In genomic region chr13:101796983-101797382, GRCm38 (mm10) we compare ENCODE assay signal across 22 mouse cellular contexts. TPM values are rescaled to one million over a fixed set of nuclear protein-coding genes. Genes with fewer than 3 reads are reported as not detected.
A peak's percentile ranks its signal among the peaks of the same experiment; 100 is the strongest.
DNase-seq lines count a peak whose midpoint lies in the region; ATAC-seq lines count a peak whose summit lies in the region.
"Had no signal": no experiment of that assay in that cellular context is flagged by ENCODE, and none has a peak within 500 bp of the region (broad histone marks: within the 10 kb centered on the region; RNA-seq: fewer than 3 reads in every experiment).

No protein-coding gene starts in this region.

- H3K4me1 ChIP-seq in limb, embryonic 10.5 days: peaks cover 11% of the 10 kb centered on the region; the same call in 1 of the 2 replicates
- peaks cover 15% of the 10 kb centered on the region for H3K4me1 ChIP-seq in forebrain, embryonic 15.5 days

- H3K36me3 ChIP-seq in limb, embryonic 10.5 days: no peaks in the 10 kb centered on the region
- no peaks in the 10 kb centered on the region for H3K36me3 ChIP-seq in forebrain, embryonic 15.5 days
- H3K36me3 ChIP-seq: embryonic facial prominence, embryonic 12.5 days; heart, embryonic 12.5 days; hindbrain, embryonic 15.5 days; kidney, embryonic 15.5 days; limb, embryonic 15.5 days; midbrain, embryonic 15.5 days had no signal

- peaks cover 38% of the 10 kb centered on the region for H3K27me3 ChIP-seq in limb, embryonic 10.5 days (ENCODE audit: low read depth, poor library complexity, severe bottlenecking)
- H3K27me3 ChIP-seq in forebrain, embryonic 15.5 days: no peaks in the 10 kb centered on the region
- H3K27me3 ChIP-seq: embryonic facial prominence, embryonic 12.5 days; midbrain, embryonic 15.5 days had no signal

- H3K4me3 ChIP-seq in limb, embryonic 10.5 days: no peak overlapping the region
- no peak overlapping the region for H3K4me3 ChIP-seq in forebrain, embryonic 15.5 days
- H3K4me3 ChIP-seq: embryonic facial prominence, embryonic 12.5 days; erythroblast, embryonic 14.5 days; heart, embryonic 12.5 days; hindbrain, embryonic 15.5 days; kidney, embryonic 15.5 days; limb, embryonic 15.5 days; midbrain, embryonic 15.5 days had no signal

- H3K9ac ChIP-seq in forebrain, embryonic 15.5 days (replicated peaks): no peak overlapping the region
- H3K9ac ChIP-seq: embryonic facial prominence, embryonic 12.5 days; heart, embryonic 12.5 days; hindbrain, embryonic 15.5 days; kidney, embryonic 15.5 days; limb, embryonic 15.5 days; midbrain, embryonic 15.5 days had no signal

- 66% methylated on average over 6 of the region's 6 CpGs for WGBS in limb, embryonic 10.5 days
- 56% methylated on average over 6 of the region's 6 CpGs for WGBS in forebrain, embryonic 15.5 days

- H3K27ac ChIP-seq in limb, embryonic 10.5 days: no peak overlapping the region
- H3K27ac ChIP-seq in forebrain, embryonic 15.5 days (replicated peaks): no peak overlapping the region
- H3K27ac ChIP-seq: embryonic facial prominence, embryonic 12.5 days; hindbrain, embryonic 15.5 days; kidney, embryonic 15.5 days; limb, embryonic 15.5 days; midbrain, embryonic 15.5 days had no signal

- 0 out of 4 replicates have a peak, but pooled peaks have one; percentile 23 to 40 for ATAC-seq in hematopoietic stem cell, adult 5-6 weeks (replicated peaks in 1 of 2; ENCODE audit: insufficient read depth in 1 of 2, low FRiP score in 2 of 2, low TSS enrichment in 1 of 2, low read depth in 1 of 2, poor library complexity in 2 of 2, severe bottlenecking in 2 of 2)
- ATAC-seq in forebrain, embryonic 15.5 days (replicated peaks): no peak
- ATAC-seq: forebrain, embryonic 14.5 days; intestine, postnatal 0 days; midbrain, embryonic 15.5 days had no signal

- peak; percentile 18 for DNase-seq in thymus, postnatal 14 days
- DNase-seq in thymus, postnatal 10 days (ENCODE audit: low spot score in 2 of 2): no peak
- peak; percentile 43 for DNase-seq in R1 (ENCODE audit: low read depth, low spot score)
- DNase-seq in cerebellum, postnatal 14 days: no peak
- no peak for DNase-seq in limb, embryonic 10.5 days (ENCODE audit: low spot score)
- DNase-seq: adrenal gland, adult 2 months; cerebellum, adult 9-10 months; kidney, postnatal 4 days; layer of hippocampus, postnatal 36 days; lung, postnatal 14 days; right cerebral cortex, postnatal 25 days had no signal

- H3K4me2 ChIP-seq in forebrain, embryonic 15.5 days (replicated peaks): no peak overlapping the region
- H3K4me2 ChIP-seq: embryonic facial prominence, embryonic 12.5 days; heart, embryonic 12.5 days; hindbrain, embryonic 15.5 days; kidney, embryonic 15.5 days; limb, embryonic 15.5 days; midbrain, embryonic 15.5 days had no signal

- H3K9me3 ChIP-seq in limb, embryonic 10.5 days (replicated peaks): no peaks in the 10 kb centered on the region
- no peaks in the 10 kb centered on the region for H3K9me3 ChIP-seq in forebrain, embryonic 15.5 days
- H3K9me3 ChIP-seq: embryonic facial prominence, embryonic 12.5 days; heart, embryonic 12.5 days; hindbrain, embryonic 15.5 days; kidney, embryonic 15.5 days; limb, embryonic 15.5 days; midbrain, embryonic 15.5 days had no signal

RNA-seq across cellular contexts. Expression of gene Pik3r1, which starts 29.0 kb away (rescaled TPM):
- total RNA-seq in hematopoietic stem cell, adult 5-6 weeks (2017): 167 and 187 TPM in 2 replicates
- 9.8 and 13.9 TPM in 2 replicates for polyA plus RNA-seq in limb, embryonic 10.5 days (2016; fragmentation: Nextera tagmentation; extraction: Ambion mirVana)
- polyA plus RNA-seq in forebrain, embryonic 15.5 days (2015; fragmentation: Nextera tagmentation; extraction: Ambion mirVana): 39.3 and 40.3 TPM in 2 replicates

Comparison
In these comparisons a context has a peak if more than half of its experiments do, and no peak if none do; other contexts are left out.
1. DNase-seq: peak in thymus, postnatal 14 days (single experiment) and R1 (single experiment); none in thymus, postnatal 10 days (0 of 2), cerebellum, postnatal 14 days (0 of 2) and limb, embryonic 10.5 days (single experiment).